Mouse (Mus musculus) MEL (cell line): ENCODE data around the gene Ctdnep1.

ENCODE experiments used
- CTCF ChIP-seq, 3 experiments: IDR thresholded peaks in 2 of 3; conservative IDR thresholded peaks in 1 of 3; 2 replicates each; pipeline ENCODE4 v1.5.1; 2011 to 2012; ENCODE audit warnings: low read length in 3 of 3, low read depth in 2 of 3, mild to moderate bottlenecking in 2 of 3, improper control_type of control experiment in 1 of 3, inconsistent platforms in 1 of 3, mixed read lengths in 1 of 3, moderate library complexity in 1 of 3; ENCODE audit not compliant: control insufficient read depth in 1 of 3, insufficient read depth in 1 of 3, poor library complexity in 1 of 3, severe bottlenecking in 1 of 3
- MAZ ChIP-seq: IDR thresholded peaks from 2 replicates; pipeline ENCODE4 v1.6.1; 2012; ENCODE audit warnings: low read depth, mild to moderate bottlenecking, inconsistent platforms, low read length, improper control_type of control experiment
- NELFE ChIP-seq: IDR thresholded peaks from 2 replicates; pipeline ENCODE4 v1.6.1; 2011; ENCODE audit warnings: low read depth, low read length, improper control_type of control experiment
- POLR2A ChIP-seq, 2 experiments: IDR thresholded peaks; 2 replicates each; pipeline ENCODE4 v1.6.1; 2011 to 2012; ENCODE audit warnings: low read length in 2 of 2, mild to moderate bottlenecking in 2 of 2, control low read depth in 1 of 2, improper control_type of control experiment in 1 of 2, low read depth in 1 of 2, moderate library complexity in 1 of 2; ENCODE audit not compliant: control insufficient read depth in 1 of 2, insufficient read depth in 1 of 2, poor library complexity in 1 of 2
- POLR2AphosphoS5 ChIP-seq: IDR thresholded peaks from 2 replicates; pipeline ENCODE4 v1.6.1; 2012; ENCODE audit warnings: low read depth, borderline replicate concordance, mild to moderate bottlenecking, inconsistent platforms, low read length, moderate library complexity, mixed read lengths
- SMC3 ChIP-seq: IDR thresholded peaks from 2 replicates; pipeline ENCODE4 v1.6.1; 2011; ENCODE audit warnings: low read depth, low read length, improper control_type of control experiment
- TCF12 ChIP-seq: IDR thresholded peaks from 2 replicates; pipeline ENCODE4 v1.6.1; 2014; ENCODE audit warnings: low read depth, mild to moderate bottlenecking, inconsistent platforms, low read length, improper control_type of control experiment, moderate library complexity
- UBTF ChIP-seq: IDR thresholded peaks from 2 replicates; pipeline ENCODE4 v1.6.1; 2012; ENCODE audit warnings: low read depth, mild to moderate bottlenecking, inconsistent platforms, low read length, improper control_type of control experiment, moderate library complexity, borderline replicate concordance; ENCODE audit not compliant: insufficient read depth

DNA sequence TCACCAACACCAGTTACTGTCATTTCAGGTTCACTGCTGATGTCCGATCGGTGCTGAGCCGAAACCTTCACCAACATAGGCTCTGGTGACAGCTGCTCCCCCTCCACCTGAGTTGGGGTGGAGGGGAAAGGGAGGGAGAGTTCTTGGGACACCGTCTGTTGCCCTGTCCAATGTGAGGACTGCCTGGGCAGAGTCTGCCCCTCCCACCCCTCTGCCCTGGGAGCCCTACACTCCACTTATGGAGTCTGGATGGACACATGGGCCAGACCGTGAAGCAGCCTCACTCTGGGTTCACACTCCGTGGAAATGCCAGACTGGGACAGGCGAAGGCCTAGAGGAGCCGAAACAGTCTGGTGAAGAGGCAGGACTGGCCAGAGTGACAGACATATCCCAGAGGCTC lies 9.0 kb downstream of the Ctdnep1 start:
- TF ChIP-seq TCF12 (no peak), CTCF (IDR thresholded peaks at IDR 0.05 in 2 of 3, conservative IDR thresholded peaks at IDR 0.05 in 1 of 3; ENCODE audit: control insufficient read depth in 1 of 3, insufficient read depth in 1 of 3, low read depth in 2 of 3, low read length in 3 of 3, poor library complexity in 1 of 3, severe bottlenecking in 1 of 3) (no peak), POLR2A (IDR thresholded peaks at IDR 0.05; ENCODE audit: control insufficient read depth in 1 of 2, insufficient read depth in 1 of 2, low read depth in 1 of 2, low read length in 2 of 2, poor library complexity in 1 of 2) (no peak), NELFE (no peak), UBTF (no peak), POLR2AphosphoS5 (no peak), SMC3 (no peak), MAZ (no peak)
